Mouse (Mus musculus): ENCODE results near the gene Noxo1.
"Not testable (repeated sequence)": the region's sequence is repeated elsewhere in the genome, so short reads cannot be mapped to it uniquely, and the experiment has no call there.

- not testable (repeated sequence) for TF ChIP-seq MYOD1 (IDR thresholded peaks at IDR 0.05; ENCODE audit: control insufficient read depth, insufficient read length, low read depth); CTCF (IDR thresholded peaks at IDR 0.05; ENCODE audit: control insufficient read depth, insufficient read depth, insufficient read length); CEBPB (IDR thresholded peaks at IDR 0.05; ENCODE audit: low read depth); USF1 (IDR thresholded peaks at IDR 0.05; ENCODE audit: low read depth); MAX (IDR thresholded peaks at IDR 0.05); MYOG (IDR thresholded peaks at IDR 0.05; ENCODE audit: control insufficient read depth, extremely low read depth, insufficient read length)
Observed at GRCm38 (mm10) chr17:24718938-24719337, 22.9 kb downstream of the Noxo1 start.

Data from C2C12 (cell line).